Comparison of ENCODE assay signal across 15 mouse cellular contexts in genomic region chr7:28353267-28353666, GRCm38 (mm10). TPM values are rescaled to one million over a fixed set of nuclear protein-coding genes. Genes with fewer than 3 reads are reported as not detected.
DNase-seq lines count a peak whose midpoint lies in the region; ATAC-seq lines count a peak whose summit lies in the region.
"Had no signal": no experiment of that assay in that cellular context is flagged by ENCODE, and none has a peak within 500 bp of the region (broad histone marks: within the 10 kb centered on the region; RNA-seq: fewer than 3 reads in every experiment).

No protein-coding gene starts in this region.

- H3K27ac ChIP-seq in kidney, embryonic 15.5 days = 0 out of 2 replicates have a peak overlapping the region, but pooled peaks have one; percentile 2
- H3K27ac ChIP-seq: macrophage; neural tube, embryonic 15.5 days had no signal

- no peak overlapping the region for H3K9ac ChIP-seq in kidney, embryonic 15.5 days
- H3K9ac ChIP-seq: neural tube, embryonic 15.5 days had no signal

- peaks cover 38% of the 10 kb centered on the region for H3K36me3 ChIP-seq in kidney, embryonic 15.5 days

- DNase-seq in kidney, adult 18-20 months = no peak
- peak; percentile 33 for DNase-seq in thymus, postnatal 25 days
- DNase-seq in thymus, adult 18-20 months = no peak
- peak; percentile 26 for DNase-seq in adipocyte (ENCODE audit: low spot score)
- no peak for DNase-seq in spleen, postnatal 10 days (ENCODE audit: low spot score in 2 of 2)
- no peak for DNase-seq in frontal cortex, postnatal 14 days (ENCODE audit: low spot score in 2 of 2)
- DNase-seq: cerebellum, adult 8-10 months; heart, adult 18-20 months; heart, postnatal 4 days; left cerebral cortex, postnatal 4 days; right cerebral cortex, postnatal 14 days had no signal

- H3K27me3 ChIP-seq in kidney, embryonic 15.5 days = no peaks in the 10 kb centered on the region
- H3K27me3 ChIP-seq: neural tube, embryonic 15.5 days had no signal

- no peak for ATAC-seq in kidney, embryonic 15.5 days (replicated peaks; ENCODE audit: low FRiP score)

- no peak overlapping the region for H3K4me3 ChIP-seq in kidney, embryonic 15.5 days (replicated peaks)
- H3K4me3 ChIP-seq: neural tube, embryonic 15.5 days had no signal

- peaks cover 35% of the 10 kb centered on the region for H3K4me1 ChIP-seq in kidney, embryonic 15.5 days

- H3K4me2 ChIP-seq in kidney, embryonic 15.5 days = no peak overlapping the region
- H3K4me2 ChIP-seq: neural tube, embryonic 15.5 days had no signal

- no peaks in the 10 kb centered on the region for H3K9me3 ChIP-seq in kidney, embryonic 15.5 days (replicated peaks)
- H3K9me3 ChIP-seq: G1E; neural tube, embryonic 15.5 days had no signal

- 94% methylated on average over 2 of the region's 2 CpGs for WGBS in kidney, embryonic 15.5 days

RNA-seq across cellular contexts. Expression of gene Rps16, which starts 2.8 kb away (rescaled TPM):
- 995 and 1,159 TPM in 2 replicates for polyA plus RNA-seq in kidney, embryonic 15.5 days (2015; fragmentation: Nextera tagmentation; extraction: Ambion mirVana)

RNA-seq across cellular contexts. Expression of gene Supt5, which starts 14.7 kb away (rescaled TPM):
- polyA plus RNA-seq in kidney, embryonic 15.5 days (2015; fragmentation: Nextera tagmentation; extraction: Ambion mirVana) = 91.0 and 104 TPM in 2 replicates

RNA-seq across cellular contexts. Expression of gene Plekhg2, which starts 19.1 kb away (rescaled TPM):
- polyA plus RNA-seq in kidney, embryonic 15.5 days (2015; fragmentation: Nextera tagmentation; extraction: Ambion mirVana) = 69.9 and 84.6 TPM in 2 replicates

RNA-seq across cellular contexts. Expression of gene Zfp36, which starts 26.8 kb away (rescaled TPM):
- 16.2 TPM in 2 replicates for polyA plus RNA-seq in kidney, embryonic 15.5 days (2015; fragmentation: Nextera tagmentation; extraction: Ambion mirVana)

RNA-seq across cellular contexts. Expression of gene Med29, which starts 39.2 kb away (rescaled TPM):
- polyA plus RNA-seq in kidney, embryonic 15.5 days (2015; fragmentation: Nextera tagmentation; extraction: Ambion mirVana) = 52.6 and 57.7 TPM in 2 replicates

Comparison
In these comparisons a context has a peak if more than half of its experiments do, and no peak if none do; other contexts are left out.
1. DNase-seq: peak in thymus, postnatal 25 days (single experiment) and adipocyte (single experiment); none in kidney, adult 18-20 months (single experiment), thymus, adult 18-20 months (0 of 2), spleen, postnatal 10 days (0 of 2) and frontal cortex, postnatal 14 days (0 of 2).